Mouse (Mus musculus): ENCODE data around the gene Hspa12b.
A peak's percentile ranks its signal among the peaks of the same experiment; 100 is the strongest.

Hspa12b gene

DNA sequence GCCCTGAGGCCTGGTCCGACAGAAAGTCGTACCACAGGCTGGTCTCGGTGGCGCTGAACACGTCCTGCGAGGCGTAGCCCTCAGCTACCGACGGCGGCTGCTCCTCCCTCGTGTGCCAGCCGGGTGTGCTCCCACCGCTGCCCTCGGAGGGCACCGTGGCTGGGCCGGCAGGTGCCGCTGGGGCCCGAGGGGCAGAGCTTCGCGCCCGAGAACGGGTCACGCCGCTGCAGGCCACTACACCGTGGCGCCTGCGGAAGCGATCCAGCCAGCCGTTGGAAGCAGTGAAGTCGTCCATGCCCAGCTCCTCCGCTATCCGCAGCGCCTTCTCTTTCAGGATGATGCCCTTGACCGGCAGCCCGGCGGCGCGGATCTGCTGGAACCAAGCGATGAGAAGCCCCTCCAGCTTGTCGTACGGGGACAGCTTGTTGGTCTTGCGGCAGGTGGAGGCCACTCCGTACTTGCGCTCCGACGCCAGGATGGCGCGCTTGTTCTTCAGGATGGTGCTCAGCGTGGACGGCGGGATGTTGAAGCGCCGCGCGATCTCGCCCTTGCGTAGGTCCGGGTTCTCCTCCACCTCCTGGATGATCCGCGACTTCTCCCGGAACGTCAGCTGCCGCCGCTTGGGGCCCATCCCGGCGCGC is 52.3 kb downstream of the Hspa12b start:
- peak; percentile 67 for DNase-seq (ENCODE audit: low spot score)

DNA sequence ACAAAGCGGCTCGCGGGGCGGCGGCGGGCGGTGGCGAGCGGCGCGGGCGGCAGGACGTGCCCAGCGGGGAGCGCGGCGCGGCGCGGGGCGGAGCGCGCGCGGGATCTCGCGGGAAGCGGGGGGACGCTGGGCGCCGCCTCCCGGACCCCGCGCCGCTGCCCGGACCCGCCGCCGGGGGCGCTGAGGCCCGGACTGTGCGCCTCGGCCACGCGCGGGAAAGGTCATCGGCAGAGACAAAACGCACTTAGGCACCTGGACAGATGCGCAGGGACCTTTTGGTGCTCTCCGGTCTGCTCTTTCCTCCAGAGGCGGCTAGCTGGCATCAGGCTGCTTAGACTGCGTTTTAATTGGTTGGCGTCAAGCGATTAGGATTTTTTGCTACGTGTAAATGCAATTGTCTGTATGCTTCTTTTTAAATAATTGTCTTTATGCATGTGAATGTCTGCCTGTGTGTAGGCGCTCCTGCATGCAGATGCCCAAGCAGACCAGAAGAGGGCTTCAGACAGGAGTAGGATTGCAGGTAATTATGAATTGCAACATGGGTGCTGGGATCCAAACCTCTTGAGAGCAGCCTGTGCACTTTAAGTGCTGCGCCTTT is 53.0 kb downstream of the Hspa12b start, which contains the start of gene Cenpb:
TSS of gene Cenpb (minus strand) at position 78 of the 598 bp plus-strand sequence.
- DNase-seq (ENCODE audit: low spot score): peak; percentile 77

DNA sequence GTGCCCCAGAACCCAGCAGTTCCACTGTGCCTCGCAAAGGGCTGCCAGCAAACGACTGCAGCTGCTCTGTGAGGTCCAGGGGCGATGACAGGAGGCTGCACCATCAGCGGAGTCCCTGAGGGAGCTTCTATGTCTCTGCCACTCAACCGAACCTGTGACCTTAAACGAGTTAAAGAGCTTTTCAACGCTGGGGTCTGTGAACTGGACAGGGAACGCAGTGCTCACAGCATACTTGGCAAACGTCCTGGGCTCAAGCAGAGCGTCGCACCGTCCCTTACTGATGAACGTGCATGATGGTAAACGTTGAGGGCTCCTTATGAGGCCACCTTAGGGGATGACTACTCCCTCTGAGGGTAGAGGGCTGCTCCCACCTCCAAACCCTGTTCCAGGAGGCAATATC is 59.3 kb downstream of the Hspa12b start:
- DNase-seq (ENCODE audit: low spot score): no peak

DNA sequence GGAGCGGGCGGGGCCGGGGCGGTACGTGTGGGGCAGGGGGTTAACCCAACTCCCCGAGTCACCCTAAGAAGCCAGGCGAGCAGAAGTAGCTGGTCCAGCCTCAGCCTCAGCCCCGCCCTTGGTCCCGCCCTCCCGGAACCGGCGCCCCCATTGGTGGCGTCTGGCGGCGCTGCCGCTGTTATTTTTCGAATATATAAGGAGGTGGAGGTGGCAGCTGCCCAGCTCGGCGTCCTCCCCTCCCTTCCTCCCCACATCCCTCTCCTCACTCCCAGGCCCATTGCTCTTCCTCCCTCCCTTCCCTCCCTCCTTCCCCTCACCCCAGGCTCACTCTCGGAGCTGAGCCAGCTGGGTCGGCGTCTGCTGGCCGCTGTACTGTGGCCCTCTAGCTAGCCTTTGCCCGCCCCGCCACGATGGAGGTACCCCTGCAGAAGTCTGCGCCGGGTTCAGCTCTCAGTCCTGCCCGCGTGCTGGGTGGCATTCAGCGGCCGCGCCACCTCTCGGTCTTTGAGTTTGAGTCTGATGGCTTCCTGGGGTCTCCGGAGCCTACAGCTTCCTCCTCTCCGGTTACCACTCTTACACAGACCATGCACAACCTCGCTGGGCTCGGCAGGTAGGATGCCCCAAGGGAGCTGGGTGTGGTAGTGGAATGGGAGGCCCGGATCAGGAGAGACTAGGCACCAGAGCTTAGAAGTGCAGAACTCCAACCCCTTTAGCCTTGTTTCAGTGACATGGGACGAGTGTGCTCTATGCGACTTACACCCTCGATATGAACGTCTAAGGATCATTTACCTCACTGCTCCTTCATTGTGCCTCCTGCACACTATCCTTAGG is 59.9 kb downstream of the Hspa12b start, which contains the start of the genes Cdc25b and Spef1:
TSS of gene Cdc25b (plus strand) at position 179 of the 831 bp plus-strand sequence.
TSS of gene Spef1 (minus strand) at position 512 of the 831 bp plus-strand sequence.
- DNase-seq (ENCODE audit: low spot score): peak; percentile 85

DNA sequence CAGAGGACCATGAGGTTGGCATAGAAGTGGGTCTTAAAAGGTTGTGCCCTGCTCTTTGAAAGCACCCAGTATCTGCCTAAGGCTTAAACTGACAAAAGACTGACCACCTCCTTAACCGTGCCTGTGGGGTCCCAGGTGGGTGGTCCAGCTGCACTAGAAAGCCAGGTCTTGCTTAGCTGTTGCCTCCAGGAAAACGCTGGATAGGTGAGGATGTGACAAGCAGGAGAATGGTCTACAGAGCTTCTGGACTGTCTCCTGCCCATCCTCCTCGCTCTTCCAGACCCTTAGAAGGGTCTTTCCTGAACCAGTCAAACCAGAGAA is 60.5 kb downstream of the Hspa12b start:
- DNase-seq (ENCODE audit: low spot score): no peak

DNA sequence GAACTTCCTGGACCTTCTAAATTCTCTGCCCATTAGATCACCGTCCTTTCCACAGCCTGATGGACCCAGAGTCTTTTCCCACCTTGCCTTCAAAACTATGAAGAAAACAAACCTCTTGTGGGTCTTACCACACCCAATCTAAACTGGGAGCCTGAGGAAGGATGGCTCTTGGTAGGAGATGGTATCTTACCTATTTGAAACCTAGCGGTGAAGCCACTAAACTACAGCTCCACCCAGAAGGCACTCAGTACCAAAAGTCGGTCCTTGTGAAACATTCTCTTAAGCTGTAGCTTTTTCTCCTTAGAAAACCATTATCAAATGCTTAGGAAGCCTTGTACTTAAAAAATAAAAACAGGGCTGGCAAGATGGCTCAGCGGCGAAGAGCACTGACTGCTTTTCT is 61.2 kb downstream of the Hspa12b start:
- DNase-seq (ENCODE audit: low spot score): no peak

DNA sequence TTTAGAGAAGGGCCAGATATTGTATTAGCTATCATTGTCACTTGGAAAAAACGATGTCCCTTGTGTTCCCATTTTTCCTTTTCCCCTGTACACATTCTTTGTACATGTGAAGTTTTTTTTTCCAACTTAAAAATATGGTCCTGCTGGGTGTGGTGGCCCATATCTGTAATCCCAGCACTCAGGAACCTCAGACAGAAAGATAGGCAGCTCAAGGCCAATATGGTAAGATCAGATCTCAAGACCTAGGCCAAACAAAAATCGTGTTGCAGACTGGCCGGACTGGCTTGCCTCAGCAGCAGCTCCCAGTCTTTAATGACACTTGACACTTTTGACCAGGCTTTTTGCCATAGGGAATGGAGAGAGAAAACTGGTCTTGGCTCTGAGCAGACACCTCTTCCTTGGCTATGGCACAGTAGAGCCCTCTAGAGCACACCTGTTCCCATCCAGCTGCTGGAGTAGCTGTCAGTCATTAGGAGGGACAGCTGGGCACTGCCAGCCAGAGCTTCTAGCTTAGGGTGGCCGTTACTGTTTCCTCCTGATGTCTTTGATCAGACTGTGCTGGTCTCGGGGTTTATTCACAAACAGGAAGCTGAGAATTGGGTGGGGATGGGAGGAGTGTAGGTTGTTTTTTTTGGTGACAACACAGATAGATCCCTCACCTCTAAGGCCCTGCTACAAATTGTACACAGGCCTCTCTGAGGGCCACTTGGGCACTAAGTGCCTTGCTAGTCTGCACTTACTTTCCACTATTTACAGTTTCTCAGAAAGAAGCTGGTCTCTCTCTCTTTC is 62.6 kb downstream of the Hspa12b start:
- DNase-seq (ENCODE audit: low spot score): no peak

DNA sequence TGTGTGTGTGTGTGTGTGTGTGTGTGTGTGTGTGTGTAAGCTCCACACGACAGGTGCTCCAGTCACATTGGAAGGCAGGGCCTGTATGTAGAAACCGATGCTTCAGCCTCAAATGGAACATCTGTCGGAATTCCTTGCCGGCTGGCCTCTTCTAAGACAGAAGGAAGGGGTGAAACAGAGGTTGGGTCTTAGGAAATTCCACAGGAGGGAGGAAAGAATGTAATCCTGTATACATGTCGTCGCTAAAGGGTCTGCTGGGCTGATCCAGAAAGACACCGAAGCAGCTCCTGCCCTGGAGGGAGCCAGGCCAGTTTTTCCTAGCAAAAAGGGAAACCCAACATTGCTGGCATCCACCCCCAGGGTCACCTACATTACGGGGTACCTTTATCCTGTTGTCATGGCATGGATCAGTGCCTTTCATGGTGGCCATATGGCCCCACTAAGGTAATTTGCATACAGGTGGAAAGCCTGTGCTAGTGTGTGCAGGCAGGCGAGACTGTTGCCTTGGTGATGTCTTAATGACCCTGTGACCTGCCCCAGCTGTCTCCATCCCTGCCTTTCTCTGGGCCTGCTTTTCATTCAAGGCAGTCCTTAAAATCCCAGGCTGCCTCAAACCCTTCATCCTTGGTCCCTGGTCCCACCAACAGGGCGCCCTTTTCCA is 63.4 kb downstream of the Hspa12b start:
- DNase-seq (ENCODE audit: low spot score): no peak

DNA sequence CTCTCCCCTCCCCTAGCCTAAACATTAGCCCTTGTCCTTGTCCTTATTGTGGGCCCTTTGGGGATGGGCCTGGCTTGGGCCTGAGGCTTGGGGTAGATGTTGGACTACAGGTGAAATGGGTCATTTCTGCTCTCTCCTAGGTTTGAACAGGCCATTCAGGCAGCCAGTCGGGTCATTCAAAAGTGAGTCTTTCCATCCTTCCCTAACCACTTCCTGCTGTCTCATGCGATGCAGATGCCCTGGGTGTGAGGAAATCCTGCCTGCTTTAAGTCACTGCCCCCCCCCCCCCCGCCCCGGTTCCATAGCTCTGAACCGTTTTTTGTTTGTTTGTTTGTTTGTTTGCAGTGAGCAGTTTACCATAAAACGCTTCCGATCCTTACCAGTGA is 63.9 kb downstream of the Hspa12b start:
- DNase-seq (ENCODE audit: low spot score): no peak
